7 mouse cellular contexts compared by ENCODE assay signal in genomic region chr16:20717181-20717977, GRCm38 (mm10). TPM values are rescaled to one million over a fixed set of nuclear protein-coding genes. Genes with fewer than 3 reads are reported as not detected.
DNase-seq lines count a peak whose midpoint lies in the region; ATAC-seq and TF ChIP-seq lines count a peak whose summit lies in the region.

Gene Polr2h, plus strand, starts transcription at chr16:20717665.
Gene Clcn2, minus strand, starts transcription at chr16:20717746.

- peak; percentile 68 for TF ChIP-seq POLR2A in small intestine, adult 2 months (IDR thresholded peaks at IDR 0.05; ENCODE audit: low read depth, low read length)

- DNase-seq in adrenal gland, postnatal 10 days: peak; percentile 98
- DNase-seq in embryonic facial prominence, embryonic 10.5 days (ENCODE audit: low spot score): peak; percentile 96
- DNase-seq in gonadal fat pad, adult 2 months (ENCODE audit: low read depth): peak; percentile 80
- peak; percentile 97 for DNase-seq in left cerebral cortex, postnatal 4 days

- H3K4me2 ChIP-seq in intestine, postnatal 0 days (replicated peaks; ENCODE audit: low read depth): peak within 1 kb of the TSS; percentile 92
- peak within 1 kb of the TSS; percentile 84 for H3K4me2 ChIP-seq in midbrain, embryonic 12.5 days (replicated peaks)

- peak within 1 kb of the TSS; percentile 77 for H3K4me3 ChIP-seq in embryonic facial prominence, embryonic 10.5 days
- H3K4me3 ChIP-seq in intestine, postnatal 0 days (ENCODE audit: low read depth, low read length): peak within 1 kb of the TSS; percentile 68
- H3K4me3 ChIP-seq in midbrain, embryonic 12.5 days: peak within 1 kb of the TSS; percentile 61
- peak within 1 kb of the TSS; percentile 79 for H3K4me3 ChIP-seq in small intestine, adult 2 months (ENCODE audit: low read depth, low read length)

- H3K36me3 ChIP-seq in embryonic facial prominence, embryonic 10.5 days (replicated peaks): peaks cover 43% of the 10 kb centered on the region
- H3K36me3 ChIP-seq in intestine, postnatal 0 days (ENCODE audit: control insufficient read depth, insufficient read depth): peaks cover 18% of the 10 kb centered on the region
- H3K36me3 ChIP-seq in midbrain, embryonic 12.5 days: peaks cover 30% of the 10 kb centered on the region
- H3K36me3 ChIP-seq in small intestine, adult 2 months (ENCODE audit: control insufficient read depth, insufficient read depth, low read length): peaks cover 17% of the 10 kb centered on the region

- H3K9me3 ChIP-seq in embryonic facial prominence, embryonic 10.5 days: no peaks in the 10 kb centered on the region
- no peaks in the 10 kb centered on the region for H3K9me3 ChIP-seq in intestine, postnatal 0 days (ENCODE audit: control insufficient read depth)
- H3K9me3 ChIP-seq in midbrain, embryonic 12.5 days: no peaks in the 10 kb centered on the region

- ATAC-seq in intestine, postnatal 0 days: peak; percentile 90
- peak; percentile 78 for ATAC-seq in midbrain, embryonic 12.5 days (ENCODE audit: low FRiP score, low read depth)

- peak; percentile 92 for TF ChIP-seq CTCF in intestine, postnatal 0 days (IDR thresholded peaks at IDR 0.05; ENCODE audit: low read depth)
- peak; percentile 66 for TF ChIP-seq CTCF in small intestine, adult 2 months (IDR thresholded peaks at IDR 0.05; ENCODE audit: extremely low read depth, insufficient read length, insufficient replicate concordance, low read depth, low read length)

- intact Hi-C loops in left cerebral cortex, postnatal 4 days (cut with DNase I): loop anchor here (5.0 kb wide), 1 partner anchor 475 kb away; no protein-coding TSS in a partner anchor

- H3K27me3 ChIP-seq in embryonic facial prominence, embryonic 10.5 days (replicated peaks; ENCODE audit: low read depth, poor library complexity, severe bottlenecking): no peaks in the 10 kb centered on the region; the same call in 1 of the 2 replicates
- H3K27me3 ChIP-seq in intestine, postnatal 0 days (replicated peaks; ENCODE audit: control insufficient read depth, insufficient read depth, low read length): no peaks in the 10 kb centered on the region
- H3K27me3 ChIP-seq in midbrain, embryonic 12.5 days: no peaks in the 10 kb centered on the region
- no peaks in the 10 kb centered on the region for H3K27me3 ChIP-seq in small intestine, adult 2 months (ENCODE audit: control insufficient read depth, insufficient read depth, low read length)

- peak within 1 kb of the TSS; percentile 93 for H3K27ac ChIP-seq in embryonic facial prominence, embryonic 10.5 days (replicated peaks)
- peak within 1 kb of the TSS; percentile 97 for H3K27ac ChIP-seq in intestine, postnatal 0 days (ENCODE audit: low read depth, low read length)
- H3K27ac ChIP-seq in midbrain, embryonic 12.5 days (replicated peaks): peak within 1 kb of the TSS; percentile 92
- H3K27ac ChIP-seq in small intestine, adult 2 months (ENCODE audit: insufficient read depth, low read depth, low read length): peak within 1 kb of the TSS; percentile 100

- under 1% methylated on average over 62 of the region's 62 CpGs for WGBS in embryonic facial prominence, embryonic 10.5 days
- WGBS in intestine, postnatal 0 days: under 1% methylated on average over 62 of the region's 62 CpGs
- under 1% methylated on average over 62 of the region's 62 CpGs for WGBS in midbrain, embryonic 12.5 days
- under 1% methylated on average over 62 of the region's 62 CpGs for WGBS in small intestine, adult 2 months

- H3K9ac ChIP-seq in intestine, postnatal 0 days (ENCODE audit: low read depth, low read length): peak within 1 kb of the TSS; percentile 62
- peak within 1 kb of the TSS; percentile 78 for H3K9ac ChIP-seq in midbrain, embryonic 12.5 days (replicated peaks)

- peaks cover 53% of the 10 kb centered on the region for H3K4me1 ChIP-seq in embryonic facial prominence, embryonic 10.5 days
- H3K4me1 ChIP-seq in intestine, postnatal 0 days (replicated peaks; ENCODE audit: control insufficient read depth, insufficient read depth, low read length): 0 out of 2 replicates have a peak, but pooled peaks cover 5% of the 10 kb centered on the region
- H3K4me1 ChIP-seq in midbrain, embryonic 12.5 days: peaks cover 40% of the 10 kb centered on the region
- peaks cover 6% of the 10 kb centered on the region; the same call in 1 of the 2 replicates for H3K4me1 ChIP-seq in small intestine, adult 2 months (ENCODE audit: control insufficient read depth, insufficient read depth, insufficient read length, low read length)

RNA-seq across cellular contexts. Expression of gene Polr2h, which starts in this region (rescaled TPM):
- total RNA-seq in adrenal gland, postnatal 10 days (2021): 10 to 100 TPM; 26.0 to 31.7 TPM
- polyA plus RNA-seq in embryonic facial prominence, embryonic 10.5 days (2016; fragmentation: Nextera tagmentation; extraction: Ambion mirVana): 151 and 153 TPM in 2 replicates
- 19.2 and 21.3 TPM in 2 replicates for polyA plus RNA-seq in gonadal fat pad, adult 2 months (2012; rRNA removed)
- 52.9 and 54.2 TPM in 2 replicates for polyA plus RNA-seq in intestine, postnatal 0 days (2015; fragmentation: Nextera tagmentation; extraction: Ambion mirVana)
- 10 to 100 TPM; 30.5 to 32.0 TPM for total RNA-seq in left cerebral cortex, postnatal 4 days (2021)
- polyA plus RNA-seq in midbrain, embryonic 12.5 days (2016; fragmentation: Nextera tagmentation; extraction: Ambion mirVana): 84.5 and 87.6 TPM in 2 replicates
- 4.3 and 10.6 TPM in 2 replicates for polyA plus RNA-seq in small intestine, adult 2 months (2012; rRNA removed)

RNA-seq across cellular contexts. Expression of gene Clcn2, which starts in this region (rescaled TPM):
- 10 to 100 TPM; 15.2 to 26.5 TPM for total RNA-seq in adrenal gland, postnatal 10 days (2021)
- polyA plus RNA-seq in embryonic facial prominence, embryonic 10.5 days (2016; fragmentation: Nextera tagmentation; extraction: Ambion mirVana): 13.9 and 15.9 TPM in 2 replicates
- 17.3 and 19.3 TPM in 2 replicates for polyA plus RNA-seq in gonadal fat pad, adult 2 months (2012; rRNA removed)
- 5.4 and 6.1 TPM in 2 replicates for polyA plus RNA-seq in intestine, postnatal 0 days (2015; fragmentation: Nextera tagmentation; extraction: Ambion mirVana)
- 10 to 100 TPM; 38.8 to 40.3 TPM for total RNA-seq in left cerebral cortex, postnatal 4 days (2021)
- 30.7 and 32.8 TPM in 2 replicates for polyA plus RNA-seq in midbrain, embryonic 12.5 days (2016; fragmentation: Nextera tagmentation; extraction: Ambion mirVana)
- polyA plus RNA-seq in small intestine, adult 2 months (2012; rRNA removed): 102 and 218 TPM in 2 replicates

Comparison
In these comparisons a context has a peak if more than half of its experiments do, and no peak if none do; other contexts are left out.
1. Peak in every context shown above with its lines: DNase-seq, ATAC-seq, H3K4me3 ChIP-seq and H3K27ac ChIP-seq.